ENCODE assay signal across 8 mouse cellular contexts in the genomic region with DNA sequence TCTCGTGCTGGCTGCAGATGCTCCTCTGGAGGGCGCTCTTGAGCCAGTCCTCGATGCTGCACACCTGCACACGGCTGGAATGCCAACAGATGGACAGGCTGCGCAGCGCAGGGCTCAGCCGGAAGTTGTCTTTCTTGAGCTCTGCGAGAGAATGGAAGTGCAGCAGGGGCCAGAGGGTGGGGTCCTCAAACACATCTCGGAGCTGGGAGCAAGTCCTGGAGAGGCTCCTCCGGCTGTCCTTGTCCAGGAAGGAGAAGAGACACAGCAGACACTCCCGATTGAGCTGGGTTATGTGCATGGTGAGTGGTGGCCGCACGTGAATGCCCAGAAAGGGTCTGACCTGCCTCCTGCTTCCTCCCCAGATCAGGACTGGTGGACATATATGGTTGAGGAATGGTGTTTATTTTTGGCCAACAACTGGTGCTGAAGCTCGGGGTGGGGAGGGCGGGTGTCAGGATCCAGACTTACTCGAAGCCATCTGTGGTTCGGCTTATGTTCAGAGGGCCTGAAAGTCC. TPM values are rescaled to one million over a fixed set of nuclear protein-coding genes. Genes with fewer than 3 reads are reported as not detected.
DNase-seq lines count a peak whose midpoint lies in the region; ATAC-seq and TF ChIP-seq lines count a peak whose summit lies in the region.

A gene (minus strand): TSS at position 338 of the 515 bp plus-strand sequence.

- no peak within 1 kb of the TSS; the same call in 1 of the 2 replicates for H3K27ac ChIP-seq in embryonic facial prominence, embryonic 11.5 days (replicated peaks; ENCODE audit: low read depth, low read length)
- H3K27ac ChIP-seq in heart, embryonic 14.5 days (replicated peaks in 1 of 2; ENCODE audit: control insufficient read depth in 1 of 2, insufficient read depth in 1 of 2, low read depth in 2 of 2, low read length in 2 of 2), result peak within 1 kb of the TSS; percentile 96 to 99
- peak within 1 kb of the TSS; percentile 99 for H3K27ac ChIP-seq in kidney, embryonic 16.5 days (ENCODE audit: low read length)
- H3K27ac ChIP-seq in lung, embryonic 15.5 days, result peak within 1 kb of the TSS; percentile 72
- peak within 1 kb of the TSS; percentile 98 for H3K27ac ChIP-seq in stomach, postnatal 0 days (replicated peaks)

- peak; percentile 35 to 82 for DNase-seq in spleen, postnatal 4 days (ENCODE audit: low spot score in 2 of 2)
- DNase-seq in spleen, adult 12 weeks (ENCODE audit: low spot score), result no peak
- peak; percentile 35 for DNase-seq in embryonic facial prominence, embryonic 11.5 days (ENCODE audit: low spot score)
- peak; percentile 92 for DNase-seq in stomach, postnatal 0 days (ENCODE audit: low spot score)
- DNase-seq in c-Kit-positive CD71-positive TER-119-positive erythroid progenitor cells, embryonic 14.5 days (ENCODE audit: low spot score), result no peak

- H3K4me2 ChIP-seq in embryonic facial prominence, embryonic 11.5 days (ENCODE audit: low read depth, low read length), result no peak within 1 kb of the TSS
- H3K4me2 ChIP-seq in heart, embryonic 14.5 days (ENCODE audit: low read length), result peak within 1 kb of the TSS; percentile 98
- no peak within 1 kb of the TSS for H3K4me2 ChIP-seq in kidney, embryonic 16.5 days (replicated peaks; ENCODE audit: low read depth, low read length)
- H3K4me2 ChIP-seq in lung, embryonic 15.5 days, result peak within 1 kb of the TSS; percentile 13; the same call in 1 of the 2 replicates
- peak within 1 kb of the TSS; percentile 98 for H3K4me2 ChIP-seq in stomach, postnatal 0 days (replicated peaks; ENCODE audit: low read depth)

- no peaks in the 10 kb centered on the region for H3K4me1 ChIP-seq in embryonic facial prominence, embryonic 11.5 days (ENCODE audit: control insufficient read depth, insufficient read depth, low read length)
- peaks cover 12 to 20% of the 10 kb centered on the region in 2 experiments for H3K4me1 ChIP-seq in heart, embryonic 14.5 days (ENCODE audit: control insufficient read depth in 2 of 2, insufficient read depth in 2 of 2, low read length in 2 of 2)
- H3K4me1 ChIP-seq in kidney, embryonic 16.5 days (ENCODE audit: insufficient read depth, low read length), result peaks cover 33% of the 10 kb centered on the region
- peaks cover 28% of the 10 kb centered on the region for H3K4me1 ChIP-seq in lung, embryonic 15.5 days
- peaks cover 4% of the 10 kb centered on the region; the same call in 1 of the 2 replicates for H3K4me1 ChIP-seq in stomach, postnatal 0 days (replicated peaks; ENCODE audit: control insufficient read depth, insufficient read depth)

- H3K4me3 ChIP-seq in embryonic facial prominence, embryonic 11.5 days (ENCODE audit: low read depth, low read length), result no peak within 1 kb of the TSS
- peak within 1 kb of the TSS; percentile 58 to 64 for H3K4me3 ChIP-seq in heart, embryonic 14.5 days (ENCODE audit: control insufficient read depth in 1 of 2, insufficient read depth in 1 of 2, low read depth in 1 of 2, low read length in 2 of 2)
- H3K4me3 ChIP-seq in kidney, embryonic 16.5 days (ENCODE audit: low read length), result no peak within 1 kb of the TSS
- peak within 1 kb of the TSS; percentile 1; the same call in 1 of the 2 replicates for H3K4me3 ChIP-seq in lung, embryonic 15.5 days
- H3K4me3 ChIP-seq in stomach, postnatal 0 days (ENCODE audit: low read depth, low read length), result peak within 1 kb of the TSS; percentile 66

- ATAC-seq in embryonic facial prominence, embryonic 11.5 days (replicated peaks; ENCODE audit: insufficient number of reproducible peaks, low FRiP score, low TSS enrichment, low read depth), result no peak
- peak; percentile 44 for ATAC-seq in heart, embryonic 14.5 days (ENCODE audit: insufficient number of reproducible peaks, insufficient read depth, low FRiP score, low read depth)
- ATAC-seq in kidney, embryonic 16.5 days (ENCODE audit: low FRiP score, low TSS enrichment), result no peak
- no peak for ATAC-seq in lung, embryonic 15.5 days (ENCODE audit: borderline replicate concordance, extremely low read depth, low FRiP score, low TSS enrichment)
- ATAC-seq in stomach, postnatal 0 days (ENCODE audit: low FRiP score, low TSS enrichment), result peak; percentile 58

- no peaks in the 10 kb centered on the region for H3K27me3 ChIP-seq in embryonic facial prominence, embryonic 11.5 days (ENCODE audit: control insufficient read depth, insufficient read depth, low read length)
- no peaks in the 10 kb centered on the region for H3K27me3 ChIP-seq in heart, embryonic 14.5 days (ENCODE audit: control insufficient read depth, insufficient read depth, low read length)
- H3K27me3 ChIP-seq in kidney, embryonic 16.5 days (ENCODE audit: insufficient read depth, low read length), result no peaks in the 10 kb centered on the region
- no peaks in the 10 kb centered on the region for H3K27me3 ChIP-seq in lung, embryonic 15.5 days
- no peaks in the 10 kb centered on the region for H3K27me3 ChIP-seq in stomach, postnatal 0 days (ENCODE audit: control insufficient read depth, insufficient read depth, low read length)

- WGBS in embryonic facial prominence, embryonic 11.5 days, result 68% methylated on average over 17 of the region's 17 CpGs
- 24% methylated on average over 17 of the region's 17 CpGs for WGBS in heart, embryonic 14.5 days
- WGBS in kidney, embryonic 16.5 days, result 64% methylated on average over 17 of the region's 17 CpGs
- 45% methylated on average over 17 of the region's 17 CpGs for WGBS in lung, embryonic 15.5 days
- WGBS in stomach, postnatal 0 days, result 31% methylated on average over 17 of the region's 17 CpGs

- peaks cover 7% of the 10 kb centered on the region for H3K36me3 ChIP-seq in embryonic facial prominence, embryonic 11.5 days (replicated peaks; ENCODE audit: control insufficient read depth, insufficient read depth, low read depth, low read length)
- H3K36me3 ChIP-seq in heart, embryonic 14.5 days (ENCODE audit: control insufficient read depth, insufficient read depth, low read length), result peaks cover 49% of the 10 kb centered on the region
- H3K36me3 ChIP-seq in kidney, embryonic 16.5 days (ENCODE audit: insufficient read depth, low read length), result peaks cover 40% of the 10 kb centered on the region
- peaks cover 39% of the 10 kb centered on the region for H3K36me3 ChIP-seq in lung, embryonic 15.5 days
- peaks cover 15% of the 10 kb centered on the region for H3K36me3 ChIP-seq in stomach, postnatal 0 days (ENCODE audit: control insufficient read depth, insufficient read depth, low read length)

- TF ChIP-seq CTCF in stomach, postnatal 0 days (IDR thresholded peaks at IDR 0.05; ENCODE audit: low read depth), result peak; percentile 89

- no peaks in the 10 kb centered on the region for H3K9me3 ChIP-seq in embryonic facial prominence, embryonic 11.5 days (replicated peaks; ENCODE audit: control insufficient read depth, low read length)
- no peaks in the 10 kb centered on the region for H3K9me3 ChIP-seq in heart, embryonic 14.5 days (ENCODE audit: control insufficient read depth, low read length)
- no peaks in the 10 kb centered on the region for H3K9me3 ChIP-seq in kidney, embryonic 16.5 days (ENCODE audit: low read length)
- H3K9me3 ChIP-seq in lung, embryonic 15.5 days, result no peaks in the 10 kb centered on the region
- no peaks in the 10 kb centered on the region for H3K9me3 ChIP-seq in stomach, postnatal 0 days (ENCODE audit: control insufficient read depth, low read length)

- no peak for TF ChIP-seq EP300 in stomach, postnatal 0 days (optimal IDR thresholded peaks at IDR 0.05)

- H3K9ac ChIP-seq in embryonic facial prominence, embryonic 11.5 days (replicated peaks; ENCODE audit: low read length), result 0 out of 2 replicates have a peak within 1 kb of the TSS, but pooled peaks have one; percentile 11
- peak within 1 kb of the TSS; percentile 91 for H3K9ac ChIP-seq in heart, embryonic 14.5 days (ENCODE audit: low read length)
- no peak within 1 kb of the TSS; the same call in 1 of the 2 replicates for H3K9ac ChIP-seq in kidney, embryonic 16.5 days (replicated peaks; ENCODE audit: low read length)
- no peak within 1 kb of the TSS for H3K9ac ChIP-seq in lung, embryonic 15.5 days
- H3K9ac ChIP-seq in stomach, postnatal 0 days (ENCODE audit: low read length), result peak within 1 kb of the TSS; percentile 38

RNA-seq across cellular contexts. Expression of the gene that starts here (rescaled TPM):
- 1.6 and 1.9 TPM in 2 replicates for polyA plus RNA-seq in embryonic facial prominence, embryonic 11.5 days (2014; fragmentation: Nextera tagmentation; extraction: Ambion mirVana)
- polyA plus RNA-seq in heart, embryonic 14.5 days (2014; fragmentation: Nextera tagmentation; extraction: Ambion mirVana), result 78.6 and 81.6 TPM in 2 replicates
- 2.8 and 6.5 TPM in 2 replicates for polyA plus RNA-seq in kidney, embryonic 16.5 days (2015; fragmentation: Nextera tagmentation; extraction: Ambion mirVana)
- polyA plus RNA-seq in lung, embryonic 15.5 days (2015; fragmentation: Nextera tagmentation; extraction: Ambion mirVana), result 6.8 and 8.2 TPM in 2 replicates
- 30.8 and 33.8 TPM in 2 replicates for polyA plus RNA-seq in stomach, postnatal 0 days (2015; fragmentation: Nextera tagmentation; extraction: Ambion mirVana)

Comparison
In these comparisons a context has a peak if more than half of its experiments do, and no peak if none do; other contexts are left out.
1. DNase-seq: peak in spleen, postnatal 4 days (2 of 2), embryonic facial prominence, embryonic 11.5 days (single experiment) and stomach, postnatal 0 days (single experiment); none in spleen, adult 12 weeks (single experiment) and c-Kit-positive CD71-positive TER-119-positive erythroid progenitor cells, embryonic 14.5 days (single experiment).
2. ATAC-seq: peak in heart, embryonic 14.5 days (single experiment) and stomach, postnatal 0 days (single experiment); none in embryonic facial prominence, embryonic 11.5 days (single experiment), kidney, embryonic 16.5 days (single experiment) and lung, embryonic 15.5 days (single experiment).
3. H3K4me2 ChIP-seq: peak in heart, embryonic 14.5 days (single experiment), lung, embryonic 15.5 days (single experiment) and stomach, postnatal 0 days (single experiment); none in embryonic facial prominence, embryonic 11.5 days (single experiment) and kidney, embryonic 16.5 days (single experiment).
4. H3K4me3 ChIP-seq: peak in heart, embryonic 14.5 days (2 of 2), lung, embryonic 15.5 days (single experiment) and stomach, postnatal 0 days (single experiment); none in embryonic facial prominence, embryonic 11.5 days (single experiment) and kidney, embryonic 16.5 days (single experiment).
5. H3K9ac ChIP-seq: peak in embryonic facial prominence, embryonic 11.5 days (single experiment), heart, embryonic 14.5 days (single experiment) and stomach, postnatal 0 days (single experiment); none in kidney, embryonic 16.5 days (single experiment) and lung, embryonic 15.5 days (single experiment).